1 mouse cellular context compared by ENCODE assay signal in the genomic region with DNA sequence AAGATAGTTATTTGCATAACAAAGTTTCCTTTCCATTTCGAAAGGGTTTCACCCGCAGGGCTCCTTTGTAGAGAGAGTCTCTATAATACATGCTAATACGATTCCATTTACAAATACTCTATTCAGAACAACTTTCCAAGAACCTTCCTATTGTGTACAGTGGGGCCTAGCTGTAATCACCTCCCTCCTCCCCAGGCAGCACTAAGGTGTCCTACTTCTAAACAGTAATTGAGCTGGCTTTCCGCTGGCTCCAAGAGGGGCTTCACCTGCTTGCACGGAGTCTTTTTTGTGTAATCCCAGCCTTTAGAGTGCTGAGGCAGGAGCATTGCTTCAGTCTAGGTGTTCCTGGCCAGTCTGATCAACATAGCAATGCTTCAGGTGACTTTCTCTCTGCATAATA.
TF ChIP-seq lines count a peak whose summit lies in the region.

No protein-coding gene starts in this region.

TF ChIP-seq in CH12.LX, 34 proteins besides CTCF, POLR2A, EP300 and RAD21 (continued from another document):
- no peak for TF ChIP-seq TCF12 (IDR thresholded peaks at IDR 0.05; ENCODE audit: low read depth, low read length)
